Mouse (Mus musculus) intestine, embryonic 16.5 days (tissue): Measurements from ENCODE around the gene Nfic. TPM values are rescaled to one million over a fixed set of nuclear protein-coding genes. Genes with fewer than 3 reads are reported as not detected.

ENCODE experiments used
- ATAC-seq: fragments of 200-750 bp; cut with Nextera tagmentation; 2 replicates; pipeline ENCODE4 v1.8.0; 2017; ENCODE audit warnings: moderate TSS enrichment, moderate library complexity
- H3K27ac ChIP-seq: fragments of 300-500 bp; sonication (generic); 2 replicates; pipeline ENCODE4 v1.5.1; 2014; ENCODE audit warnings: mild to moderate bottlenecking, low read length
- H3K27me3 ChIP-seq: fragments of 300-500 bp; sonication (generic); replicated peaks from 2 replicates; pipeline ENCODE4 v1.6.1; 2014; ENCODE audit warnings: low read length, control low read depth, mixed read lengths; ENCODE audit not compliant: control insufficient read depth, insufficient read depth
- H3K36me3 ChIP-seq: fragments of 300-500 bp; sonication (generic); 2 replicates; pipeline ENCODE4 v1.6.1; 2014; ENCODE audit warnings: low read length, control low read depth; ENCODE audit not compliant: control insufficient read depth, insufficient read depth
- H3K4me1 ChIP-seq: fragments of 300-500 bp; sonication (generic); 2 replicates; pipeline ENCODE4 v1.6.1; 2014; ENCODE audit warnings: low read length, control low read depth, mixed read lengths; ENCODE audit not compliant: control insufficient read depth, insufficient read depth
- H3K4me2 ChIP-seq: fragments of 300-500 bp; sonication (generic); 2 replicates; pipeline ENCODE4 v1.6.1; 2014; ENCODE audit warnings: low read depth, low read length, control low read depth
- H3K4me3 ChIP-seq: fragments of 300-500 bp; sonication (generic); 2 replicates; pipeline ENCODE4 v1.5.1; 2014; ENCODE audit warnings: mild to moderate bottlenecking, low read length
- H3K9ac ChIP-seq: fragments of 300-500 bp; sonication (generic); 2 replicates; pipeline ENCODE4 v1.6.1; 2014; ENCODE audit warnings: low read depth, low read length
- H3K9me3 ChIP-seq: fragments of 300-500 bp; sonication (generic); 2 replicates; pipeline ENCODE4 v1.6.1; 2016; ENCODE audit warnings: low read length, control low read depth; ENCODE audit not compliant: control insufficient read depth
- WGBS: fragments of 180-500 bp; shearing (Covaris S2); extraction: QIAGEN DNeasy Blood & Tissue Kit; methylation state at CpG from one replicate; pipeline ENCODE4 v1.1.7; 2014; 5-methylcytosine and 5-hydroxymethylcytosine counted together
- polyA plus RNA-seq: library from polyadenylated mRNA; unstranded; fragments of >200 nt; fragmentation: Nextera tagmentation; extraction: Ambion mirVana; gene quantifications from 2 replicates; pipeline ENCODE4 v1.2.1, GENCODE M21; 2015

Gene Nfic
- polyA plus RNA-seq, 1 experiment from 2014 or later = 49.8 TPM

DNA sequence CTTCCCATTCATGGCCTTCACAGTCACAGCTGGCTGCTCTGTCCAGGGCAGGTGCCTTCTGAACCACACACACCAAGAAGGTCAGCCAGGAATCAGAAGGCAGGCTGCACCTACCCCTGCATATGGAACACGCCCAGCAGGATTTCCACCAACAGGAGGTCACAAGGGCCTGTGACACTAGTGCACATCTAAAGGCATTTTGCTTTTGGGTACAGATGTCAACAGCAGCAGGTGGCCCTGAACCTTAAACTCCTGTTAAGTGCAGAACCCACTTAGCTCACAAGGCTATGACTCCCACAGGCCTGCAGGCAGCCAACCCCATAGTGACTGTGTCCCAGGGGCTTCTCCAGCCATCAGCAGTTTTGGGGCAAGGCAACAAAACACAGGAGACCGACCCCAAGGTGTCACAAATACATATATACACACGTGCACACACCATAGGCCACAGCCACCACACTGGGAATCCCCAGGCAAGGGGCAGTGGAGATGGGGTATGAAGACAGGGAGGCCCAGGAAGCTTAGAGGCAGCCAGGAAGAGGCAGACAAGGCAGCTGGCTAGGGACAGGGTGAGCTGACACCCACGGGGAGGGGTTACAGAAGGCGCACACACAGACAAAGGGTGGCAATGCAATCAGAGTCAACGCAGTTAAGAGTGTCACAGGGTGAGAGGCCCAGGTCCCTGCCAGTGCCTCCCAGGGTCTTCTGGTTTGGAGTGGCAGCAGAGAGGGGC, 88.8 kb downstream of the Nfic start:
- peak overlapping the region; percentile 29; the same call in 1 of the 2 replicates for H3K9ac ChIP-seq
- H3K27me3 ChIP-seq = peaks cover 4% of the 10 kb centered on the region; the same call in 1 of the 2 replicates
- H3K9me3 ChIP-seq = no peaks in the 10 kb centered on the region
- 70% methylated on average over 6 of the region's 6 CpGs for WGBS
- no peak overlapping the region for H3K4me3 ChIP-seq
- peaks cover 46% of the 10 kb centered on the region for H3K4me1 ChIP-seq
- H3K36me3 ChIP-seq = peaks cover 51% of the 10 kb centered on the region
- peak; percentile 32 for ATAC-seq
- peak overlapping the region; percentile 46 for H3K27ac ChIP-seq
- no peak overlapping the region for H3K4me2 ChIP-seq

GRCm38 (mm10) chr10:81365672-81366476, 89.6 kb downstream of the Nfic start, which contains the start of gene 4930404N11Rik:
4930404N11Rik (minus strand) TSS chr10:81365816.
- Histone ChIP-seq H3K27ac (peak within 1 kb of the TSS; percentile 46), H3K4me2 (peak within 1 kb of the TSS; percentile 44), H3K27me3 (peaks cover 4% of the 10 kb centered on the region; the same call in 1 of the 2 replicates), H3K9me3 (no peaks in the 10 kb centered on the region), H3K4me1 (peaks cover 52% of the 10 kb centered on the region), H3K4me3 (peak within 1 kb of the TSS; percentile 38), H3K9ac (peak within 1 kb of the TSS; percentile 61), H3K36me3 (peaks cover 53% of the 10 kb centered on the region)
- 28% methylated on average over 12 of the region's 12 CpGs for WGBS
- ATAC-seq = peak; percentile 53

- WGBS = 37% methylated on average over 4 of the region's 4 CpGs
Measured at GRCm38 (mm10) chr10:81365073-81365472, 90.4 kb downstream of the Nfic start.

GRCm38 (mm10) chr10:81364666-81365065, 90.8 kb downstream of the Nfic start:
- H3K9ac ChIP-seq = peak overlapping the region; percentile 61
- H3K4me1 ChIP-seq = peaks cover 61% of the 10 kb centered on the region
- 12% methylated on average over 28 of the region's 28 CpGs for WGBS

More at GRCm38 (mm10) chr10:81365073-81365472, 90.4 kb downstream of the Nfic start:
- Histone ChIP-seq H3K4me1 (peaks cover 58% of the 10 kb centered on the region), H3K9ac (peak overlapping the region; percentile 61; the same call in 1 of the 2 replicates), H3K9me3 (no peaks in the 10 kb centered on the region), H3K4me3 (no peak overlapping the region), H3K27ac (peak overlapping the region; percentile 46), H3K27me3 (peaks cover 4% of the 10 kb centered on the region; the same call in 1 of the 2 replicates), H3K4me2 (no peak overlapping the region), H3K36me3 (peaks cover 47% of the 10 kb centered on the region)
- peak; percentile 19; the same call in 1 of the 2 replicates for ATAC-seq

GRCm38 (mm10) chr10:81363436-81364346, 91.7 kb downstream of the Nfic start:
- 15% methylated on average over 54 of the region's 54 CpGs for WGBS
- peaks cover 66% of the 10 kb centered on the region for H3K4me1 ChIP-seq
- no peak for ATAC-seq
- H3K27ac ChIP-seq = no peak overlapping the region; the same call in 1 of the 2 replicates
- peaks cover 34% of the 10 kb centered on the region for H3K36me3 ChIP-seq
- H3K27me3 ChIP-seq = peaks cover 4% of the 10 kb centered on the region; the same call in 1 of the 2 replicates
- no peaks in the 10 kb centered on the region for H3K9me3 ChIP-seq
- H3K4me3 ChIP-seq = peak overlapping the region; percentile 38
- H3K4me2 ChIP-seq = peak overlapping the region; percentile 44
- H3K9ac ChIP-seq = peak overlapping the region; percentile 61

More at GRCm38 (mm10) chr10:81364666-81365065, 90.8 kb downstream of the Nfic start:
- peaks cover 44% of the 10 kb centered on the region for H3K36me3 ChIP-seq
- peaks cover 4% of the 10 kb centered on the region; the same call in 1 of the 2 replicates for H3K27me3 ChIP-seq
- peak overlapping the region; percentile 38 for H3K4me3 ChIP-seq
- peak overlapping the region; percentile 44 for H3K4me2 ChIP-seq
- peak overlapping the region; percentile 46; the same call in 1 of the 2 replicates for H3K27ac ChIP-seq
- H3K9me3 ChIP-seq = no peaks in the 10 kb centered on the region
- peak; percentile 21 for ATAC-seq

GRCm38 (mm10) chr10:81362336-81362949, 93.0 kb downstream of the Nfic start:
- H3K36me3 ChIP-seq = peaks cover 22% of the 10 kb centered on the region
- H3K4me1 ChIP-seq = peaks cover 77% of the 10 kb centered on the region
- H3K4me3 ChIP-seq = no peak overlapping the region
- H3K9me3 ChIP-seq = no peaks in the 10 kb centered on the region
- H3K27me3 ChIP-seq = peaks cover 4% of the 10 kb centered on the region; the same call in 1 of the 2 replicates
- H3K27ac ChIP-seq = no peak overlapping the region; the same call in 1 of the 2 replicates
- 67% methylated on average over 12 of the region's 12 CpGs for WGBS
- H3K4me2 ChIP-seq = 0 out of 2 replicates have a peak overlapping the region, but pooled peaks have one; percentile 5
- no peak for ATAC-seq
- 0 out of 2 replicates have a peak overlapping the region, but pooled peaks have one; percentile 61 for H3K9ac ChIP-seq

DNA sequence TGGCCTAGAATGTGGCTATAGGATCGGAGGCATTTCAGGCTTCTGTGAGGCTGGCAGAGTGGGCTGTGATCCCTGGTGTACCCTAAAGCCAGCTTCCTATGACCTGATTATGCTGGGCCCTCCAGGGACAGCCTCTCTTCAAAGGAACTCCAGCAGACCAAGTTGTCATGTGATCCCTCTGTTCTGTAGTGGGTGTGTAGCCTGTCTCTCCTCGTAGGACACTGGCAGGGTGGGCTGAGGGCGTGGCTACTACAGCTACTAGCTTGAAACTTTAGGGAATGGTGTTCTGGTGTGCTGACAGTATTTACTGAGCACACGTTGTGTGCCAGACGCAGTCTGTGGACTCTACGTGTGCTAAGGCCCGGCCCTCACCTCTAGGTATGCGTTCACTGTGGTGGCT, 94.7 kb downstream of the Nfic start:
- H3K9me3 ChIP-seq = no peaks in the 10 kb centered on the region
- peaks cover 13% of the 10 kb centered on the region for H3K36me3 ChIP-seq
- H3K4me1 ChIP-seq = peaks cover 73% of the 10 kb centered on the region
- no peak for ATAC-seq
- H3K4me3 ChIP-seq = no peak overlapping the region
- no peak overlapping the region for H3K4me2 ChIP-seq
- WGBS = 62% methylated on average over 8 of the region's 8 CpGs
- H3K9ac ChIP-seq = peak overlapping the region; percentile 40; the same call in 1 of the 2 replicates
- H3K27me3 ChIP-seq = peaks cover 4% of the 10 kb centered on the region; the same call in 1 of the 2 replicates
- peak overlapping the region; percentile 27; the same call in 1 of the 2 replicates for H3K27ac ChIP-seq

DNA sequence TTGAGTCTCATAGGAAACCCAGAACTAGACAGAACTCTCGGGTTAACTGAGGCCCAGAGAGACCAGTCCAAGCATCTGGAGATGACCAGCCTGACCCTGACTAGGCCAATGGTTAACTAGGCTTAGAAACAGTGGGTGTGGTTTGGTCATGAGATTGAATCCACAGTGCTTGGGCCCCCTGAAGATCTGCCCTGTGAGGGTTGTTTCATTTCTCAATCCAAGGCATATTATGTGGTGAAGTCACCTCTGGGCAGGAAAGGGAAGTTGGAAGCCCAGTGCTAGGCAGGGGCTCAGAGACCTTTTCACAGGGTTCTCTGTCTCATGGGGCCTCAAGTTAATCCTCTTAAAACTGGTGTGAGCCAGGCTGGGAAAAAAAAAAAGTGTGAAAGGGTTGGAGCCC, 96.6 kb downstream of the Nfic start:
- Histone ChIP-seq H3K27me3 (peaks cover 4% of the 10 kb centered on the region; the same call in 1 of the 2 replicates), H3K36me3 (peaks cover 13% of the 10 kb centered on the region), H3K4me3 (peak overlapping the region; percentile 83), H3K4me2 (peak overlapping the region; percentile 96), H3K9me3 (no peaks in the 10 kb centered on the region), H3K27ac (peak overlapping the region; percentile 83), H3K4me1 (peaks cover 63% of the 10 kb centered on the region), H3K9ac (peak overlapping the region; percentile 94)
- WGBS = 33% methylated on average over 1 of the region's 1 CpGs
- peak; percentile 49 for ATAC-seq
